Comparison of ENCODE assay signal across 10 mouse cellular contexts in genomic region chr16:78564110-78564821, GRCm38 (mm10). TPM values are rescaled to one million over a fixed set of nuclear protein-coding genes. Genes with fewer than 3 reads are reported as not detected.
DNase-seq lines count a peak whose midpoint lies in the region; ATAC-seq and TF ChIP-seq lines count a peak whose summit lies in the region.
"Had no signal": no experiment of that assay in that cellular context is flagged by ENCODE, and none has a peak within 500 bp of the region (broad histone marks: within the 10 kb centered on the region; RNA-seq: fewer than 3 reads in every experiment).

No protein-coding gene starts in this region.

- H3K9me3 ChIP-seq in kidney, postnatal 0 days (replicated peaks; ENCODE audit: low read length): no peaks in the 10 kb centered on the region
- H3K9me3 ChIP-seq in liver, embryonic 12.5 days (replicated peaks): no peaks in the 10 kb centered on the region
- no peaks in the 10 kb centered on the region for H3K9me3 ChIP-seq in lung, postnatal 0 days (ENCODE audit: low read length)

- H3K4me2 ChIP-seq in kidney, postnatal 0 days (ENCODE audit: low read length): no peak overlapping the region
- H3K4me2 ChIP-seq in liver, embryonic 12.5 days: peak overlapping the region; percentile 43
- H3K4me2 ChIP-seq in lung, postnatal 0 days (replicated peaks; ENCODE audit: low read depth, low read length): no peak overlapping the region

- no peak overlapping the region for H3K9ac ChIP-seq in kidney, postnatal 0 days (ENCODE audit: low read depth, low read length)
- no peak overlapping the region for H3K9ac ChIP-seq in liver, embryonic 12.5 days
- H3K9ac ChIP-seq in lung, postnatal 0 days (replicated peaks; ENCODE audit: low read depth): no peak overlapping the region

- intact Hi-C loops in gastrocnemius, adult 2 months (cut with DNase I): no loop called here

- DNase-seq in kidney, postnatal 0 days (ENCODE audit: low spot score): peak; percentile 44
- DNase-seq in kidney, adult 11 months: no peak
- peak; percentile 34 to 42 for DNase-seq in thymus, postnatal 10 days (ENCODE audit: low spot score in 2 of 2)
- no peak for DNase-seq in gastrocnemius, adult 2 months
- DNase-seq in lung, postnatal 0 days (ENCODE audit: low spot score): no peak
- DNase-seq: gastrocnemius, postnatal 14 days; left cerebral cortex, postnatal 4 days had no signal

- no peak for TF ChIP-seq EP300 in lung, postnatal 0 days (IDR thresholded peaks at IDR 0.05)

- no peak overlapping the region for H3K4me3 ChIP-seq in kidney, postnatal 0 days (replicated peaks; ENCODE audit: low read depth, low read length)
- H3K4me3 ChIP-seq in liver, embryonic 12.5 days: no peak overlapping the region
- no peak overlapping the region for H3K4me3 ChIP-seq in gastrocnemius, adult 2 months
- H3K4me3 ChIP-seq in lung, postnatal 0 days (ENCODE audit: low read depth, low read length): no peak overlapping the region

- no peak for TF ChIP-seq CTCF in kidney, postnatal 0 days (IDR thresholded peaks at IDR 0.05; ENCODE audit: low read depth)
- no peak for TF ChIP-seq CTCF in gastrocnemius, adult 2 months (IDR thresholded peaks at IDR 0.05)
- TF ChIP-seq CTCF in lung, postnatal 0 days (IDR thresholded peaks at IDR 0.05): no peak

- H3K27me3 ChIP-seq in kidney, postnatal 0 days (ENCODE audit: insufficient read depth, low read length): no peaks in the 10 kb centered on the region
- no peaks in the 10 kb centered on the region for H3K27me3 ChIP-seq in liver, embryonic 12.5 days (replicated peaks)
- no peaks in the 10 kb centered on the region for H3K27me3 ChIP-seq in lung, postnatal 0 days (replicated peaks; ENCODE audit: insufficient read depth, low read length)

- H3K36me3 ChIP-seq in kidney, postnatal 0 days (ENCODE audit: insufficient read depth, low read length): 0 out of 2 replicates have a peak, but pooled peaks cover 2% of the 10 kb centered on the region
- peaks cover 20% of the 10 kb centered on the region; the same call in 1 of the 2 replicates for H3K36me3 ChIP-seq in liver, embryonic 12.5 days
- H3K36me3 ChIP-seq in lung, postnatal 0 days (ENCODE audit: insufficient read depth, low read length): no peaks in the 10 kb centered on the region

- H3K4me1 ChIP-seq in kidney, postnatal 0 days (replicated peaks; ENCODE audit: insufficient read depth, low read length): no peaks in the 10 kb centered on the region
- peaks cover 31% of the 10 kb centered on the region for H3K4me1 ChIP-seq in liver, embryonic 12.5 days
- H3K4me1 ChIP-seq in lung, postnatal 0 days (ENCODE audit: insufficient read depth, low read depth, low read length): peaks cover 7% of the 10 kb centered on the region; the same call in 1 of the 2 replicates

- ATAC-seq in kidney, postnatal 0 days (replicated peaks; ENCODE audit: low FRiP score, low read depth): no peak
- ATAC-seq in activated CD4-positive, CD25-positive, alpha-beta regulatory T cell, adult 4 months: peak; percentile 16
- peak; percentile 48 for ATAC-seq in liver, embryonic 12.5 days
- no peak for ATAC-seq in lung, postnatal 0 days
- ATAC-seq: hindbrain, embryonic 16.5 days had no signal

- 63% methylated on average over 13 of the region's 13 CpGs for WGBS in kidney, postnatal 0 days
- 63% methylated on average over 13 of the region's 13 CpGs for WGBS in liver, embryonic 12.5 days (ENCODE audit: insufficient replicate concordance)
- WGBS in lung, postnatal 0 days: 71% methylated on average over 13 of the region's 13 CpGs

- H3K27ac ChIP-seq in kidney, postnatal 0 days: no peak overlapping the region
- peak overlapping the region; percentile 25; the same call in 1 of the 2 replicates for H3K27ac ChIP-seq in liver, embryonic 12.5 days
- no peak overlapping the region for H3K27ac ChIP-seq in gastrocnemius, adult 2 months
- H3K27ac ChIP-seq in lung, postnatal 0 days (ENCODE audit: low read length): no peak overlapping the region

RNA-seq across cellular contexts. Expression of gene D16Ertd472e, which starts 12.2 kb away (rescaled TPM):
- polyA plus RNA-seq in kidney, postnatal 0 days (2015; fragmentation: Nextera tagmentation; extraction: Ambion mirVana): 8.4 and 8.9 TPM in 2 replicates
- polyA plus RNA-seq in activated CD4-positive, CD25-positive, alpha-beta regulatory T cell, adult 4 months (2017; shearing (Covaris generic)): 10 to 100 TPM; 52.1 to 55.1 TPM
- 8.2 and 8.4 TPM in 2 replicates for polyA plus RNA-seq in liver, embryonic 12.5 days (2016; fragmentation: Nextera tagmentation; extraction: Ambion mirVana)
- total RNA-seq in gastrocnemius, adult 2 months (2021): 1 to 10 TPM; 3.5 TPM
- polyA plus RNA-seq in lung, postnatal 0 days (2015; fragmentation: Nextera tagmentation; extraction: Ambion mirVana): 12.3 and 14.7 TPM in 2 replicates

Comparison
In these comparisons a context has a peak if more than half of its experiments do, and no peak if none do; other contexts are left out.
1. DNase-seq: peak in kidney, postnatal 0 days (single experiment) and thymus, postnatal 10 days (2 of 2); none in kidney, adult 11 months (single experiment), gastrocnemius, adult 2 months (single experiment) and lung, postnatal 0 days (single experiment).
2. ATAC-seq: peak in activated CD4-positive, CD25-positive, alpha-beta regulatory T cell, adult 4 months (single experiment) and liver, embryonic 12.5 days (single experiment); none in kidney, postnatal 0 days (single experiment) and lung, postnatal 0 days (single experiment).